Mouse (Mus musculus) hindbrain, embryonic 13.5 days (tissue): Measurements from ENCODE around the gene Irf6. TPM values are rescaled to one million over a fixed set of nuclear protein-coding genes. Genes with fewer than 3 reads are reported as not detected.

Experiments
- ATAC-seq: fragments of 200-750 bp; cut with Nextera tagmentation; 2 replicates; pipeline ENCODE4 v1.8.0; 2017; ENCODE audit warnings: moderate TSS enrichment; ENCODE audit not compliant: low FRiP score
- H3K27ac ChIP-seq: fragments of 300-500 bp; sonication (generic); 2 replicates; pipeline ENCODE4 v1.5.1; 2015; ENCODE audit warnings: inconsistent platforms, mild to moderate bottlenecking, moderate library complexity
- H3K27me3 ChIP-seq: fragments of 300-500 bp; sonication (generic); 2 replicates; pipeline ENCODE4 v1.6.1; 2015; ENCODE audit warnings: mild to moderate bottlenecking, inconsistent platforms
- H3K36me3 ChIP-seq: fragments of 300-500 bp; sonication (generic); 2 replicates; pipeline ENCODE4 v1.6.1; 2015; ENCODE audit warnings: mild to moderate bottlenecking, inconsistent platforms
- H3K4me1 ChIP-seq: fragments of 300-500 bp; sonication (generic); replicated peaks from 2 replicates; pipeline ENCODE4 v1.6.1; 2015; ENCODE audit warnings: inconsistent platforms
- H3K4me2 ChIP-seq: fragments of 300-500 bp; sonication (generic); 2 replicates; pipeline ENCODE4 v1.6.1; 2015; ENCODE audit warnings: inconsistent platforms, mild to moderate bottlenecking, moderate library complexity
- H3K4me3 ChIP-seq: fragments of 300-500 bp; sonication (generic); 2 replicates; pipeline ENCODE4 v1.5.1; 2015; ENCODE audit warnings: mild to moderate bottlenecking, inconsistent platforms
- H3K9ac ChIP-seq: fragments of 300-500 bp; sonication (generic); 2 replicates; pipeline ENCODE4 v1.6.1; 2015; ENCODE audit warnings: mild to moderate bottlenecking, inconsistent platforms
- H3K9me3 ChIP-seq: fragments of 300-500 bp; sonication (generic); 2 replicates; pipeline ENCODE4 v1.6.1; 2016; ENCODE audit warnings: inconsistent platforms
- WGBS: fragments of 180-500 bp; shearing (Covaris S2); methylation state at CpG from one replicate; pipeline ENCODE4 v1.1.7; 2015; 5-methylcytosine and 5-hydroxymethylcytosine counted together
- polyA plus RNA-seq: library from polyadenylated mRNA; unstranded; fragments of >200 nt; fragmentation: Nextera tagmentation; extraction: Ambion mirVana; gene quantifications from 2 replicates; pipeline ENCODE4 v1.2.1, GENCODE M21; 2015

Gene Irf6
- polyA plus RNA-seq, 1 experiment from 2014 or later, result 0.62 TPM

- ATAC-seq, result no peak
- Histone ChIP-seq H3K4me3 (no peak overlapping the region), H3K27me3 (0 out of 2 replicates have a peak, but pooled peaks cover 4% of the 10 kb centered on the region), H3K27ac (no peak overlapping the region), H3K4me2 (no peak overlapping the region), H3K9ac (no peak overlapping the region), H3K9me3 (no peaks in the 10 kb centered on the region), H3K4me1 (peaks cover 12% of the 10 kb centered on the region), H3K36me3 (no peaks in the 10 kb centered on the region)
- WGBS, result 90% methylated on average over 1 of the region's 1 CpGs
These were observed 19.2 kb upstream of the Irf6 start for GRCm38 (mm10) chr1:193133726-193134125.

GRCm38 (mm10) chr1:193138087-193138486 is 14.8 kb upstream of the Irf6 start:
- Histone ChIP-seq H3K4me2 (no peak overlapping the region), H3K36me3 (no peaks in the 10 kb centered on the region), H3K4me1 (no peaks in the 10 kb centered on the region; the same call in 1 of the 2 replicates), H3K4me3 (no peak overlapping the region), H3K27ac (no peak overlapping the region), H3K9me3 (no peaks in the 10 kb centered on the region), H3K9ac (no peak overlapping the region), H3K27me3 (0 out of 2 replicates have a peak, but pooled peaks cover 4% of the 10 kb centered on the region)
- no peak for ATAC-seq
- WGBS, result 49% methylated on average over 7 of the region's 7 CpGs

- no peak overlapping the region for H3K9ac ChIP-seq
- no peak overlapping the region for H3K27ac ChIP-seq
- no peak for ATAC-seq
- H3K27me3 ChIP-seq, result 0 out of 2 replicates have a peak, but pooled peaks cover 4% of the 10 kb centered on the region
- no peaks in the 10 kb centered on the region; the same call in 1 of the 2 replicates for H3K4me1 ChIP-seq
- H3K36me3 ChIP-seq, result no peaks in the 10 kb centered on the region
- H3K9me3 ChIP-seq, result no peaks in the 10 kb centered on the region
- 64% methylated on average over 3 of the region's 3 CpGs for WGBS
- no peak overlapping the region for H3K4me2 ChIP-seq
- no peak overlapping the region for H3K4me3 ChIP-seq
These were observed 14.2 kb upstream of the Irf6 start for GRCm38 (mm10) chr1:193138669-193139068.

- Histone ChIP-seq H3K27me3 (0 out of 2 replicates have a peak, but pooled peaks cover 4% of the 10 kb centered on the region), H3K4me3 (no peak overlapping the region), H3K4me1 (no peaks in the 10 kb centered on the region; the same call in 1 of the 2 replicates), H3K9ac (no peak overlapping the region), H3K4me2 (no peak overlapping the region), H3K9me3 (no peaks in the 10 kb centered on the region), H3K36me3 (no peaks in the 10 kb centered on the region), H3K27ac (no peak overlapping the region)
- 85% methylated on average over 7 of the region's 7 CpGs for WGBS
- no peak for ATAC-seq
These were observed 11.8 kb upstream of the Irf6 start for GRCm38 (mm10) chr1:193141118-193141517.

GRCm38 (mm10) chr1:193142517-193143062 is 10.3 kb upstream of the Irf6 start:
- Histone ChIP-seq H3K4me2 (no peak overlapping the region), H3K4me3 (no peak overlapping the region), H3K27ac (no peak overlapping the region), H3K27me3 (0 out of 2 replicates have a peak, but pooled peaks cover 4% of the 10 kb centered on the region), H3K9ac (no peak overlapping the region), H3K36me3 (no peaks in the 10 kb centered on the region), H3K4me1 (no peaks in the 10 kb centered on the region; the same call in 1 of the 2 replicates), H3K9me3 (no peaks in the 10 kb centered on the region)
- no peak for ATAC-seq
- 88% methylated on average over 8 of the region's 8 CpGs for WGBS

- 90% methylated on average over 6 of the region's 6 CpGs for WGBS
- no peaks in the 10 kb centered on the region for H3K4me1 ChIP-seq
- no peak overlapping the region for H3K27ac ChIP-seq
- no peak overlapping the region for H3K4me2 ChIP-seq
- H3K36me3 ChIP-seq, result no peaks in the 10 kb centered on the region
- peaks cover 2% of the 10 kb centered on the region; the same call in 1 of the 2 replicates for H3K27me3 ChIP-seq
- H3K9me3 ChIP-seq, result no peaks in the 10 kb centered on the region
- no peak overlapping the region for H3K9ac ChIP-seq
- no peak overlapping the region for H3K4me3 ChIP-seq
- ATAC-seq, result no peak
These were observed 8.4 kb upstream of the Irf6 start for GRCm38 (mm10) chr1:193144516-193144915.

GRCm38 (mm10) chr1:193145101-193145500 is 7.8 kb upstream of the Irf6 start:
- Histone ChIP-seq H3K27me3 (peaks cover 7% of the 10 kb centered on the region; the same call in 1 of the 2 replicates), H3K9me3 (no peaks in the 10 kb centered on the region), H3K4me2 (no peak overlapping the region), H3K4me1 (no peaks in the 10 kb centered on the region), H3K9ac (no peak overlapping the region), H3K27ac (no peak overlapping the region), H3K4me3 (no peak overlapping the region), H3K36me3 (no peaks in the 10 kb centered on the region)
- ATAC-seq, result no peak
- WGBS, result 85% methylated on average over 4 of the region's 4 CpGs

- H3K36me3 ChIP-seq, result no peaks in the 10 kb centered on the region
- H3K9me3 ChIP-seq, result no peaks in the 10 kb centered on the region
- no peak overlapping the region for H3K27ac ChIP-seq
- no peak overlapping the region for H3K9ac ChIP-seq
- H3K4me1 ChIP-seq, result 0 out of 2 replicates have a peak, but pooled peaks cover 5% of the 10 kb centered on the region
- ATAC-seq, result no peak
- no peak overlapping the region for H3K4me2 ChIP-seq
- WGBS, result 85% methylated on average over 1 of the region's 1 CpGs
- H3K27me3 ChIP-seq, result peaks cover 15% of the 10 kb centered on the region
- no peak overlapping the region for H3K4me3 ChIP-seq
These were observed 6.5 kb upstream of the Irf6 start for GRCm38 (mm10) chr1:193146416-193146815.

GRCm38 (mm10) chr1:193149231-193149630 is 3.7 kb upstream of the Irf6 start:
- H3K9me3 ChIP-seq, result no peaks in the 10 kb centered on the region
- no peak overlapping the region for H3K4me2 ChIP-seq
- ATAC-seq, result no peak
- H3K4me1 ChIP-seq, result peaks cover 16% of the 10 kb centered on the region
- H3K27me3 ChIP-seq, result peaks cover 43% of the 10 kb centered on the region
- no peaks in the 10 kb centered on the region for H3K36me3 ChIP-seq
- no peak overlapping the region for H3K27ac ChIP-seq
- no peak overlapping the region for H3K9ac ChIP-seq
- 68% methylated on average over 3 of the region's 3 CpGs for WGBS
- H3K4me3 ChIP-seq, result no peak overlapping the region

- peaks cover 60% of the 10 kb centered on the region for H3K27me3 ChIP-seq
These were observed 1.8 kb upstream of the Irf6 start for GRCm38 (mm10) chr1:193151134-193151533.

GRCm38 (mm10) chr1:193153561-193153960 is 650 bp downstream of the Irf6 start:
- Histone ChIP-seq H3K27ac (no peak overlapping the region), H3K4me3 (peak overlapping the region; percentile 22; the same call in 1 of the 2 replicates), H3K4me1 (peaks cover 16% of the 10 kb centered on the region), H3K27me3 (peaks cover 68% of the 10 kb centered on the region), H3K36me3 (no peaks in the 10 kb centered on the region), H3K9ac (0 out of 2 replicates have a peak overlapping the region, but pooled peaks have one; percentile 25), H3K9me3 (no peaks in the 10 kb centered on the region), H3K4me2 (peak overlapping the region; percentile 43; the same call in 1 of the 2 replicates)
- ATAC-seq, result no peak
- 27% methylated on average over 16 of the region's 16 CpGs for WGBS

More at GRCm38 (mm10) chr1:193151134-193151533, 1.8 kb upstream of the Irf6 start:
- no peaks in the 10 kb centered on the region for H3K9me3 ChIP-seq
- peaks cover 16% of the 10 kb centered on the region for H3K4me1 ChIP-seq
- H3K4me3 ChIP-seq, result no peak overlapping the region
- no peak for ATAC-seq
- no peak overlapping the region for H3K4me2 ChIP-seq
- 38% methylated on average over 7 of the region's 7 CpGs for WGBS
- H3K27ac ChIP-seq, result no peak overlapping the region
- H3K9ac ChIP-seq, result no peak overlapping the region
- H3K36me3 ChIP-seq, result no peaks in the 10 kb centered on the region

GRCm38 (mm10) chr1:193156316-193157110 is 3.6 kb downstream of the Irf6 start:
- Histone ChIP-seq H3K36me3 (no peaks in the 10 kb centered on the region), H3K9ac (no peak overlapping the region), H3K4me2 (no peak overlapping the region), H3K27me3 (peaks cover 55% of the 10 kb centered on the region), H3K9me3 (no peaks in the 10 kb centered on the region), H3K4me3 (no peak overlapping the region), H3K4me1 (peaks cover 17% of the 10 kb centered on the region), H3K27ac (no peak overlapping the region)
- no peak for ATAC-seq
- 83% methylated on average over 15 of the region's 15 CpGs for WGBS
